Mouse (Mus musculus): Measurements from ENCODE around the gene Grb7.
A peak's percentile ranks its signal among the peaks of the same experiment; 100 is the strongest.

Grb7 gene

DNA sequence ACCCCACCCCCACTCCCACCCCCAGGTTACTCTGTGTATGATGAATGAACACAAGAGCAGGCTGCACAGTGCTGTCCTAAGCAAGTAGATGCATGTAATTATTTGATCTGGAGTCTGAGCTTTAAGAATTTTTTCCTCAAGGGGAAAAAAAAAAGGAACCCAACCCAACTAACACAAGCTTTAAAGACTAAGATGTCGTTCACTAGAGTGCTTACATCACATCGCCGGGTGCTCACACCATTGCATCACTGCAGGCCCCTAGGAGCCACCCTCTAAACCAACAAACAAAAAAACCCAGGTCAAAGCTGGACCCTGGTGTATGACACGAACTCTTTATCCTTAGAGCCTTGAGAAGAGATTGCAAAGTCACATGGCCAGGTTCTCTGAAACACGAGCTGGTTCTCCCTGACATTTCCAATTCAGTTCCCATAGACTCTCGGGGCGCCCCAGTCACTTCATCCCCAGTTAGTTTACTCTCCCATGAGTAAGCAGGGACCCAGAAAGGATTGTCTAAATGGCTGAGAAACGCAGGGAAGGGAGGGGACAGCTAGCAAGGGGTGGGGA lies 27.8 kb downstream of the Grb7 start:
- no peak for DNase-seq

DNA sequence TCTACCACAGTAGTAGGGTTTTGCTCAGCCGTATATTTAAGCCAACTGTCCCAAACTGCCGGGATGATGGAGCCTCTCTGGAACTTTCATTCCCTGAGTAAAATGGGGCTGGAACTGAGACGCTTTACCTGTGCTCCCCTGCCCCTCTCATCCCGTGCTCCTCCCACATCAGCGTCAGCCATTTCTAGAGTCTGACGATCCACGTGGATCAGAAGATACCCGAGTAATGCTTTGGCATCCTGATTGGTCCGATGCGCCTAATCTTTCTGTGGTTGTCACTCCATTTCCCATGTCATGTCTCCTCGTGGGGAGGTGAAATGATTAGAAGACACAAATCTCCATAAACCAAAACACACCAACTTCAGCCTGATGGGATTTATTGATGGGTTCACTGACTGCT lies 28.8 kb downstream of the Grb7 start:
- DNase-seq: no peak

DNA sequence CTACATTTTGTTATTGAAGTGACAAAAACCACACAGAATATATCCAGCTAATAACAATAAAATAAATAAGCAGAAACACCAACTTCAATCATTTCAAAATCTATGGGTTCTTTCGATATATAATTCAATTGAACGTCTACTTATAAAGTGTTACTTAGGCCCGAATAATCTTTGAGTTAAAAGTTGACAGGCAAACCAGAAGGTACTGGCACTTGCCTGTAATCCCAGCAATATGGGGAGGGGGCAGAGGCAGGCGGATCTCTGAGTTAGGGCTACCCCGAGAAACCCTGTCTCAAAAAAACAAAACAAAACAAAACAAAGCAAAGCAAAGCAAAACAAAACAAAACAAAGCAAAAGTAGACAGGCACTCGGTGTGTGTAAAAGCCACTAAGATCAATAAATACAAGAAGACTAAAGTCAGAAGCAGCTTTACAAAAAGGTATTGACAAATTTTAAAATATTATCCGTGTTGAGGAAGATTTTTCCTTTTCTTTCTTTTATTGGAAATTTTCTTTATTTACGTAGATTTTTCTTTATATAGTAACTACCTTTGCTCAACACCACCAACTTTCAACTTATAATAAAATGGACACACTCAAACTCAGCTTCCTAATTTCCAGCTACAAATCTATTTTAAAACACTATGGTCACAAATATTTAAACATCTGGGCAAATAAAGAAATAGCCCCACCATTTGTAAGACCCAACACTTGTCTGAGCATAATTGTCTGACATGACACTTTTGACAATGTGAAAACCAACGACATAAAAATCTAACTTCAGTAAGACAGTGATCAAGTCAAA lies 29.6 kb downstream of the Grb7 start:
- no peak for DNase-seq

DNA sequence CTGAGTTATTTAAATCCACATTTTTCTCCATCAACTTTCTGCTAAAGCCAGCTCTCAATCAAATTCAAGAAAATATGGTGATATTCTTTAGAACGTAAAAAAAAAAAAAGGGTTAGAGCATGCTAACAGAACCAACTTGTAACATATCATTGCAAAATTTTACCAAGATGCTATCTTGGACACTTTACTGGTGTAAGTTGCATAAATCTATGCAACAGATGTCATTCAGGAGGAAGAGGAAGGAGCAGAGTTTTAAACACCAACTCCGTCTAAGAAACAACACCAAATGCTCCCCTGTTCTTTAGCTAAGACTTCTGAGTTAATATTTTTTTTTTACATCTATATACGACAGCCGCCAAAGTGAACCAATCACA lies 30.2 kb downstream of the Grb7 start:
- DNase-seq: no peak

DNA sequence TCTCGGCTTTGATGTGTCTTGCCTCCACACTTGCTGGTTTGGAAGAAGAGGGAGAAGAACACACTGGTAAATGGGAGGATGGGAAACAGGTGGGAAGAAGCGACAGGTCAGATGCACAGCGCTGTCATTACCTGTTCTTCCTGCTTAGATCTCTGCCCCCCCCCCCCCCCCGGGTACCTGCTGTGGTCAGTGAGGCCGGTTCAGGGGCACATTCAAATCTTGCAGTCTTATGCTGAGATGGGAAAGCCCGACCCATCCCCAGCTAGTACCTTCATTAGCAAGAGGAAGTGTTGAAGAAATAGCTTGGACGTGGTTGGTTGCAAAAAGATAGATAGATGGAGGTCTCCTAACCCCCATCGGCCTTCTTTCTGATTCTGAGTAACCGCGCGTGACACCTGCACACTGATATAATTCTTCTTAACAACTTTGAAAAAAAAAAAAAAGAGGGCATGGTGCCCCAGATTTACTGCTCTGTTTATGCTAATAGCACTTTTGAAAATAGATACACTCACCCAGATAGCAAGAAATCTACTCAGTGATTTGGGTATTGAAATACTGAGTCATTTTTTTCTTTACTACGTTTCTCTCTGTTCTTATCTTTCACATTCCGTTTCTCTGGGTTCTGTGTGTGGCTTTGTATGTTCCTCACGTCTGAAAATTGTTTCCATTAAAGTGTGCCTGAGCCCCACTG lies 31.0 kb downstream of the Grb7 start:
- DNase-seq: no peak

DNA sequence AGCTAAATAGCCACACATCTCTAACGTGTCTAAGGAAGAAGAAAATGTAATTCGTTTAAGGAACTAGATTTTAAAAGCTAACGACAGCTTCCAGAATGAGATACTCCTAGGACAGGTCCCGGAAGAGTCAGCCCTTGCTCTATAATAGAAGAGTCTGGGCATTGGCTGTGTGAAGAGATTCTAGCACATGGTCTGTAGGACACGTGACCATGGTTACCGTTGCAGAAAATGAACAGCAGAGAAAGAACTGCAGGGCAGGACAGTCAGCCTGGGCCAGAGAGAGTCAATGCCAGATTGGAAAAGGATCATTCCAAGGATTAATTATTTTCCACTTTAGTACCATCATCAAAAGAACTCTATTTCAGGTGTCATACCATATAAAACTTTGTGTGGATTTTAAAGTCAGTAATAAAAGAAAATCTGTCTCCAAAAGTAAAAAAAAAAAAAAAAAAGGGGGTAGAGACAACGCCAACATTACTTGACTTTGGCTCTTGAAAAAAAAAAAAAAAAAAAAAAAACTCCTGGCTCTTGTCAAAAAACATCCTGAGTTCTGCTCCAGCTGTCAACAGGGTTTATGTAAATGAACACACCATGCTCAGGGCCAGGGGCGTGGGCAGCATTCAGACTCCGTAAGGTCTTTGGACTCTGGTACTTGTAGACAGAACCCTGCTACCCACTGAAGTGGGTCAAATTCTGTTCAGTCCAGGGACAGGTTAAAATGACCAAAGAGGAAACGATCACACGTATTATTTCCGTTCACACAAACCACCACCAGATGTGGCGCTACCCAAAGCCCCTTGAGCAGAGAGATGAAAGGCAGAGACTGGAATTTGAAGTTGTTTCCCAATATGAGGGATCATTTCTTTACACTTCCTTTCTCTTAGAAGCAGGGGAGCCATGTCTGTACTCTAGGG lies 33.1 kb downstream of the Grb7 start:
- no peak for DNase-seq

DNA sequence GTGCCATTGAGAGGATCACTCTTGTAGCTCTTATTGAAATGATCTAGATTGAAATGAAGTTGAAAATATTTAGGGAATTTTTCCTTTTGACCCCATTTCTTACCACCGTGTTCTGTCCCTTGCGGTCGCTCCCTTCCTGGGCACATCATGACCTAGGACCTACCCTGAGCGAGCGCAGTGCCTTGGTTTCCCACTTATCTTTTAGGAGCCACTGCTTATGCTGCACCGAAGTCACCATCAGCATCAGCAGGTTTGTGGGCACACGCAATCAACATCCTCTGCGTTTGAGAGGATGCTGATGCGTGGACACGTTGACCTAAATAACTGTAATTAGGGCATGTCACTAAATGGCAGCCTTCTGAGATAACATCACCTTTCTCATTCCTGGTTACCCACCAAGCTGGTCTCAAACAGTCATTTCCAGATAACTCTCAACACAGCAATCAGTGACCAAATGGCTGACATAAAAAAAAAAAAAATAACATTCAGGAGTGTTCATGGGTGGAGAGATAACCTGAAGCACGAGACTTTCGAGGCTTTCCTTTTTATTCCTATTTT lies 33.8 kb downstream of the Grb7 start:
- no peak for DNase-seq

DNA sequence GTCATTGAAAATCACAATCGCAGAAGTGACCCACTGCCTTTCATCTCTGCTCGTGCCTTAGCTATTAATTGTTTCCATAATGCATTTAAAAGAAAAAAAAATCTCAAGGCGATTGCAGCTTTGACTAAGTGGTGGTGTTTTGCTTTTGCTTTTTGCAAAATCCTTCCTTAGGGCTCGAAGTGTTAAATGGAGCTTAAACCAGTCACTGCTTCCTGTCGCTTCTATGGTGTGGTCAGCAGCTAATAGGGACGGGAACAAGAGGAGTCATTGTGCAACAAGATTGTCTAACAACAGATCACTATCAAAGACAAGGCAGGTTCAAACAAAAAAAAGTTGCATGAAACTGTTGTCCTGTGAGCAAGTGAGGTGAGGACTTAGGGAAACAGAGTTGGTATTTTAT lies 35.0 kb downstream of the Grb7 start:
- DNase-seq: no peak

DNA sequence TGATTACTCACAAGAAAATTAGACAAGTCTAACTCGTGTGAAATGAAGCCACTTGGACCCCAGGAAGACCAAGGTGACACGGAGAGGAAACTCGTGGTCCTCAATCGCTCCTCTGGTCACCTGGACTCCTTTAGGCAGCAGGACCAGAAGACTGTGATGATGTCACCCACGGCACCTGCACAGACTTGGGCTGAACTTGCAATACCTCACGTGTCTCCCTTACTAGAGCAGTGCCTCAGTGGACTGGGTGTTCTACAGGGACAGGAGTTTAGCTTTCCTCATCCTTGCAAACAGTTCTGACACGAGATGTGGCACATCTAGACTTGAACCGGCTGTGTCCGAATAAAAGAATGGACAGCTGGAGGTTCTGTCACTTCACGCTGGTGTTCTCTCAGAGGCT lies 35.9 kb downstream of the Grb7 start:
- DNase-seq: no peak

DNA sequence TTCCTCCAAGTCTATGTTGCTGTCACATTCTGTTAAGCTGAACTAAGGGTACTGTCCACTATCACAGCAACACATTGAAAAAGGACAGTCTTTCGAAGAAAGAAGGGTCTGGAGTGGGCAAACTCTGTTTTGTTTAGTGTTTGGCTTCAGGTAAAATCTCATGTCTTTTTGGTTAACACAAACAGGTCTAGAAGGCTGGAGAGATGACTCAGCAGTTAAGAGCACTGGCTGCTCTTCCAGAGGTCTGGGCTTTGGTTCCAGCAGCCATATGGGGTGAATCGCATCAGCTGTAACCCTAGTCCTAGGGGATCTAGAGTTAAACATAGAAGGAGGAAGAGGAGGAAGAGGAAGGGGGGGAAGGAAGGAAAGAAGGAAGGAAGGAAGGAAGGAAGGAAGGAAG lies 39.6 kb downstream of the Grb7 start:
- DNase-seq: no peak

DNA sequence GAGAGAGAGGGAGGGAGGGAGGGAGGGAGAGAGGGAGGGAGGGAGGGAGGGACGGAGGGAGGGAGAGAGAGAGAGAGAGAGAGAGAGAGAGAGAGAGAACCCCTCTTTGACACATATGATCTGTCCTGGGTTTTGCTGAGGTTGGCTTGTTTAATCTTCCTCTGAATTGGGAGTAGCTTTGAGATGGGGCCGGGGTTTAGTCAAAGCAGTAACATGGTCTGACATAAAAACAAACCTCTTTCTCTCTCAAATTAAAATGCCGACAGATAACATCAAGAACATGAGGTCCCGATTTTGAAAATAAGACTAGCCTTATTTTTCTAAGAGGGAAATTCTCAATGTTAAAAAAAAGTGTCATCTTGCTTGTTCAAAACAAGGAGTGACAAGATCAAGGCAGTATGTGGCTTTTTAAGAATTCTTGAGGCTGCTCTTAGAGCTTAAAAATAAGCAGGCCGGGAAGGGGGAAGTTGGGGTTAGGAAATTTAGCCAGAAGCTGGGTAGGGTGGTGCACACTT lies 41.4 kb downstream of the Grb7 start:
- no peak for DNase-seq

DNA sequence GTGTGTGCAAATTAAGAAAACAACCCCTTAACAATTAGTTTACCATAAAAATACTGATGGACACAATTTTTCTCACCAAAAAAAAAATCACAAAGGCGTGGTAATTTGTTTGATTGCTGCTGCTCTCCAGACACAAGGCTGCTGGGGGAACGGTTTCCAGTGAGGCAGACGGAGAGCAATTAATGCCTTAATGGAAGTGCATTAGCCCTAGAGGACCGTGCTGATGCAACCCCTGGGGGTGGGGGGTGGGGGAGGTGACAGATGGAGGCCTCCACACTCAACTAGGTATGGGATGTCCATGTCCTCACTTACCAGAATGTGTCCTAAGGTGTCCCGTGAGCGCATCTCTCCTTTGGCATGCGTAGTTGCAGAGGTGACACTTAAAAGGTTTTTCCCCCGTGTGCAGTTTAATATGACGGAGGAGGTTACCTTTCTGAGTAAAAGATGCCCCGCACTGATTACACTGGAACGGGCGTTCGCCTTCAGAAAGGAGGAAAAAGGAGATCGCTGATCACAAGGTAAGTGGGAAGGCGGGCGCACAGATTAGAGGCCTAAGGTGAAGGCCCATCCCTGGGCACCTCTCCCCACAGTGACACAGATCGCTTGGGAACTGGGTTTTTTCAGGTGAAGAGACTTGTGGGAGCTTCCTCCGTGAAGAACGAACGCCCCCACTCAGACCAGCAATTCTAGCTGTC lies 42.5 kb downstream of the Grb7 start:
- DNase-seq: no peak

DNA sequence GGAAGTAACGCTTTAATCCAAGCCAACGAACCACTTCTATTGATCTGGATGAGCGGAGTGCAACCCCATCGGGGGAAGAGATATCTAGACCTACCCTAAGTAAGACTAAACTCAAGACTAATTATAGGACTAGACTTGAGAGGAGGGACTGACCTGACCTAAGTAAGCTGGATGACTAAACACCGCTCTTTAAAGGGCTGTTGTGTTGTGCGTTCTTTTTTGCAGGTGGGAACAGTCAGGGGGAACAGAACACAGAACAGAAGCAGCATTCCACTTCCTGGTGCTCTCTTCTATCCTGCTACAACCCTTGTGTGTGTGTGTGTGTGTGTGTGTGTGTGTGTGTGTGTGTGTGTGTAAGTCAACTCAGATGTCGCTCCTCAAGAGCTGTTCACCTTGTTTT lies 45.4 kb downstream of the Grb7 start:
- no peak for DNase-seq

DNA sequence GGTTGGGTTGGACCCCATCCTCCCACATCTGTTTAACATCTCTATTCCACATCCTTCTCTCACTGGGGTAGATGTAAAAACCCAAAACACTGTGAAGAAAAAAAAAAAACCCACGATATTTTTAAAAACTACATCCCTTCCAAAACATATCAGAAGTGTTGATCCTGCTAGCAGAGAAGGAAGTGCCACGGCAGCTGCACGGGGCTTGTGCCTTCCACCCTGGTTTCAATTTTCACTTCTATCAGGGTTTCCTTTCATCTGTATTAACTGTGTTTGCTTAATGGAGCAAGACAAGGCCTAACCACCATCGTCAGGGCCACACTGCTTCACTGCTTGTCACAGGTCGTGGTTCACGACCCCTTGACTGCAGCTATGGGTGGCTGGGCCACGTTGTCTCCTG lies 46.8 kb downstream of the Grb7 start:
- peak; percentile 36 to 43 for DNase-seq

DNA sequence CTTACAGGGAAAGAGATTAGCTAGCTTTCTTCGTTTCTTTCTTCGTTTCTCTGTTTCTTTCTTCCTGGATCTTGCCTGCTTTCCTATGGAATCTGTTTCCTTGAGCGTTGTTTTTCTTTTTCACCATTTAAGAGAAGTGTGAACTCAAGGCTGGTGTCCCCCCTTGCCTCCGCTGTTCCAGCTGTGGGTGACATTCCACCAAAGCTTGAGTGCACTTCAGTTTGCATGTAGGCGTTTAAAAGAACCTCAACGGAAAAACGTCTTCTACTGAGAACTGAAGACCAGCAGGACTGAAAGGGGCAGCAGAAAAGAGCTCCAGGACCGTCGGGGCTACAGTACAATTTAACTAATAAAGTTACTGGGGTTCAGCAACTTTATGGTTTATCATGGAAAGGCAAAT lies 47.2 kb downstream of the Grb7 start:
- DNase-seq: no peak

DNA sequence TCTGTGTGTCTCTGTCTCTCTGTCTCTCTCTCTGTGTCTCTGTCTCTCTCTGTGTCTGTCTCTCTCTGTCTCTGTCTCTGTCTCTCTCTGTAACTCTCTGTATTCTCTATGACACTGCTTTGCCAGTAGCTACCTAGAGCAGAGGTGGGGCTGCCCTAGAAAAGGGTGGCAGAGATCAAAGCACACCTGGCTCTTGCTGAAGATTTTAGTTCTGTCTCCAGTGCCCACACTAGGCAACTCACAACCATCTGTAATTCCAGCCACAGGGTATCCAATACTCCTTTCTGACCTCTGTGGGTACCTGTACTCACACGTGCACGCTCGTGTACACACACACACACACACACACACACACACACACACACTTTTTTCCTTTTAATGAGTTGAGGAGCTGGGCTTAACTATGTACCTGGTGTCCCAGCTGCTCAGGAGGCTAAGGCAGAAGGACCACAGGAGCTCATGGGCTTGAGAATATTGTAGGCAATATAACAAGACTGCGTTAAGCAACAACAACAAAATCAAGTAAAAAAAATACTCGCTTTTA lies 49.1 kb downstream of the Grb7 start:
- DNase-seq: no peak

DNA sequence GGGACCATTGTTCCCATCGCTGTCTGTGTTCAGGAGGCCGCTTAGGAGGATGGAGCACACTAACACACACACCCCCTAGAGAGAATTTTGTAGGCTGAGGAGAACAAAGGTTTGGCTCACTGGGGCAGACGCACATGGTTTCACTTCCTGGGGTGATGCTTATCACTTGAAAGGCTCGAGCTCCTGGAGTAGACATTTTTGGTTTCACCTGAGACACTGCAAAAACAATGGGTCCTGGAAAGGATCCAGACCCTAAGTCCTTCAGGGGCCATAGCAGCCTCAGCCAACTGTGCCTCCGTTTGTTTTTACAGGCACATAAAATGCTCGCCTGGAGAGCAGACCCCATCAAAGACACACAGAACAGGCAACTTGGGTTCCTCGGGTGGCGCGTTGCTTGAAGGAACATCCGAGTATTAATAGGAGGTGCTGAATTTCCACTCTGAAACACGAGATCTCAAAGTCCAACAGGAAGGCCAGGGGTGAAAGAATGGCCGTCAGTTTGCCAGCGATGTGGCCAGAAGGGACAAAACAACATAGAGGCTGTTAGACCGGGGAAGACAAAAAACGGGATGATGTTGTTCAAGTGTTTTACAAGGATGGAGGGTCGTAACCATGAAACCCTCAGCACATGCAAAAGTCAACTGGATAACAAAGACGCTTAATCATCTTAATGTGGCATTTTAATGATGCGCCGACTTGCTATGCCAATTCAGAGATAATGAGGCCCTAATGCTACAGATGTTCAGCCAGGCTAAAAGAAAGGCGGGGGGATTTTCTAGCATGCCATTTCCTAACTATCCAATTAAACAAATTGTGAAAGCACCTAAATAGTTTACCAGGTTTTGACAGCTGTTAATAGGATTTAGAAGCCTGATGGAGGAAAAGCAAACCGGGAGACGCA lies 51.4 kb downstream of the Grb7 start:
- peak; percentile 13 to 27 for DNase-seq

DNA sequence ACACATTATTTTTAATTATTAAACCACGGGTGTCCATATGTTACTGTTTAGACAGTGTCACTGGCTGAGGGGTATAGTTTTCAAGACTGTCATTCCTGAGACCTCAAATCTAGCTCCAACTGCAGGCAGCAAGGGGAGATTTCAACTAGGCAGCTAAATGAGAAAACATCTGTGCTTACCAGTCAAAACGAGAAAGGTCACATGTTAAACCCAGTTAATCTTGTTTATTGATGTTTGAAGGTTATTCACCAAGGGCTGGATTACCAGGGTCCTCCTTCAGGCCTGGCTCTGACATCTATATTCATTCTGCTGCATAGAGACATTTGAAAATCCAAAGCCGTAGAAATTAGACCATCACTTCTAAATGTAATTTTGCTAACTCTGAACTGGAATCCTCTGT lies 58.7 kb downstream of the Grb7 start:
- DNase-seq: no peak

Data from kidney, postnatal 4 days (tissue).